Mouse (Mus musculus) neural tube, embryonic 13.5 days (tissue): Measurements from ENCODE around the gene Fgfr2. TPM values are rescaled to one million over a fixed set of nuclear protein-coding genes. Genes with fewer than 3 reads are reported as not detected.

ENCODE experiments used
- ATAC-seq: fragments of 200-750 bp; cut with Nextera tagmentation; 2 replicates; pipeline ENCODE4 v1.8.0; 2017; ENCODE audit warnings: low read depth, mild to moderate bottlenecking, moderate TSS enrichment, moderate library complexity
- H3K27ac ChIP-seq: fragments of 300-500 bp; sonication (generic); replicated peaks from 2 replicates; pipeline ENCODE4 v1.5.1; 2015; ENCODE audit warnings: moderate library complexity, mild to moderate bottlenecking, inconsistent platforms
- H3K27me3 ChIP-seq: fragments of 300-500 bp; sonication (generic); 2 replicates; pipeline ENCODE4 v1.6.1; 2015; ENCODE audit warnings: mild to moderate bottlenecking, inconsistent platforms
- H3K36me3 ChIP-seq: fragments of 300-500 bp; sonication (generic); 2 replicates; pipeline ENCODE4 v1.6.1; 2015; ENCODE audit warnings: mild to moderate bottlenecking, inconsistent platforms
- H3K4me1 ChIP-seq: fragments of 300-500 bp; sonication (generic); replicated peaks from 2 replicates; pipeline ENCODE4 v1.6.1; 2015; ENCODE audit warnings: inconsistent platforms
- H3K4me2 ChIP-seq: fragments of 300-500 bp; sonication (generic); 2 replicates; pipeline ENCODE4 v1.6.1; 2015; ENCODE audit warnings: inconsistent platforms, mild to moderate bottlenecking, moderate library complexity
- H3K4me3 ChIP-seq: fragments of 300-500 bp; sonication (generic); 2 replicates; pipeline ENCODE4 v1.5.1; 2015; ENCODE audit warnings: mild to moderate bottlenecking, inconsistent platforms
- H3K9ac ChIP-seq: fragments of 300-500 bp; sonication (generic); 2 replicates; pipeline ENCODE4 v1.6.1; 2015; ENCODE audit warnings: moderate library complexity, mild to moderate bottlenecking, inconsistent platforms
- H3K9me3 ChIP-seq: fragments of 300-500 bp; sonication (generic); 2 replicates; pipeline ENCODE4 v1.6.1; 2016; ENCODE audit warnings: inconsistent platforms
- WGBS: fragments of 180-500 bp; shearing (Covaris S2); methylation state at CpG from one replicate; pipeline ENCODE4 v1.1.7; 2015; 5-methylcytosine and 5-hydroxymethylcytosine counted together
- polyA plus RNA-seq: library from polyadenylated mRNA; unstranded; fragments of >200 nt; fragmentation: Nextera tagmentation; extraction: Ambion mirVana; gene quantifications from 2 replicates; pipeline ENCODE4 v1.2.1, GENCODE M21; 2015

The Fgfr2 gene
- polyA plus RNA-seq, 1 experiment from 2014 or later = 22.9 TPM

DNA sequence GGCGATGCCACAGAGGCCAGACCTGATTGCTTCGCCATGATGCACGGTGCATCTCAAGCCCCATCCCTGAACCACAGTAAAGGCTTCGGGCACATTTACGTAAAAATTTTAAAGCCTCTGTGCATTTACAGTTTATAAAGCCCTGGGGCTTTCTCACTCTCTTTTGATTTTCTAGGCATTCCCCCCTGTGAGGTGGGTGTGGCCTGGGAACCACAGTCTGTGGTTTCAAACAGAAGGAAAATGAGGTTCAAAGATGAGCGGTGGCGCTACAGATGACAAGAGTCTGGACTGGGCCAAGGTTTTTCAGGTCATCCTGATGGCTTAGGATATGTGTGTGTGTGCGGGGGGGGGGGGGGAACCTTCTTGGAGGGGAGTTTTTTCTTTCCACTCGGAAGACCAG, 523.1 kb downstream of the Fgfr2 start:
- peak overlapping the region; percentile 64 for H3K4me2 ChIP-seq
- no peak for ATAC-seq
- peaks cover 92% of the 10 kb centered on the region for H3K27me3 ChIP-seq
- H3K4me1 ChIP-seq = peaks cover 45% of the 10 kb centered on the region
- H3K9ac ChIP-seq = peak overlapping the region; percentile 34; the same call in 1 of the 2 replicates
- WGBS = 2% methylated on average over 9 of the region's 9 CpGs
- H3K36me3 ChIP-seq = no peaks in the 10 kb centered on the region
- no peak overlapping the region for H3K27ac ChIP-seq
- peak overlapping the region; percentile 37 for H3K4me3 ChIP-seq
- H3K9me3 ChIP-seq = no peaks in the 10 kb centered on the region

DNA sequence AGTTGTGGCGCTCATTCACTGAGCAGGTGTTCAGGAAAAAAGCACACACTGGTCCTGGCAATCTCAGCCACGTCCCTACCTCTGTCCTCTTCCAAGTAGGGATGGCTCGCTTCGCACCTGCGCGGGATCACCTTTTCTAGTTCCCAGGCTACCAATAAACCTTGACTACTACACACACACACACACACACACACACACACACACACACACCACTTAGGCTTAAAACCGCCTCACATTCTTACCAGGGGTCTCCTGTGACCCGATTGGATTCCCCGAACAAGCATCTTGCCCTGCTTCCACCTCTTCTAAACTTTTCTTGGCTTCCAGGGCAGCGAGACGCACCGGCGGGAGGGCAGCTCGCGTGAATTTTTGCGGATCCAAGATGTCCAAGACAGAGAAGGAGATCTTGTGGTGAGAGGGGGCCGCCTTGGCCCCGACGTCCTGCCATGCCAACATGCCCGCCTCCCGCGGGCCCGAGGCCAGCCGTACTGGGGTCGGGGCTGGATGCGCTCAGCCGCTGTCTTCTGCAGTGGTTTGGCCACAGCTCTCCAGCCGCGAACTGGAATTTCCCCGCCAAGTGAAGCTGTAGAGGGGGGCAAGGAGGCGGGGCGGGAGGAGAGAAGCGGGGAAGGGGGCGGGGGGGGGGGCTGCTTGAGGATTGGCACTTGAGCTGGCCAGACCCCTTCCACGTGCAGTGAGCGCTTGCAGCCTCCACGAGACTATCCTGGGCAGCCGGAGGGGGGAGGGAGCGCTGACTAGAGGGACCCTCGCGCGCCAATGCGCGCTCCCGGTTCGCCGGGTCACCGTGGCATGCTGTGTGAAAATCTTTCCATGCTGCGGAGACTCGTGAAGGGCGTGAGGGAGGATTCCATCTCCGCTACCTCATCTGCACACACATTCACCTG, 523.8 kb downstream of the Fgfr2 start, which contains the start of gene Nkx1-2:
Gene Nkx1-2 (minus strand): TSS at position 567 of the 905 bp plus-strand sequence.
- peaks cover 87% of the 10 kb centered on the region for H3K27me3 ChIP-seq
- H3K9ac ChIP-seq = peak within 1 kb of the TSS; percentile 34; the same call in 1 of the 2 replicates
- H3K4me1 ChIP-seq = peaks cover 45% of the 10 kb centered on the region
- ATAC-seq = peak; percentile 44; the same call in 1 of the 2 replicates
- H3K4me3 ChIP-seq = peak within 1 kb of the TSS; percentile 37
- no peaks in the 10 kb centered on the region for H3K36me3 ChIP-seq
- H3K4me2 ChIP-seq = peak within 1 kb of the TSS; percentile 79
- WGBS = under 1% methylated on average over 50 of the region's 52 CpGs
- no peaks in the 10 kb centered on the region for H3K9me3 ChIP-seq
- no peak within 1 kb of the TSS for H3K27ac ChIP-seq

DNA sequence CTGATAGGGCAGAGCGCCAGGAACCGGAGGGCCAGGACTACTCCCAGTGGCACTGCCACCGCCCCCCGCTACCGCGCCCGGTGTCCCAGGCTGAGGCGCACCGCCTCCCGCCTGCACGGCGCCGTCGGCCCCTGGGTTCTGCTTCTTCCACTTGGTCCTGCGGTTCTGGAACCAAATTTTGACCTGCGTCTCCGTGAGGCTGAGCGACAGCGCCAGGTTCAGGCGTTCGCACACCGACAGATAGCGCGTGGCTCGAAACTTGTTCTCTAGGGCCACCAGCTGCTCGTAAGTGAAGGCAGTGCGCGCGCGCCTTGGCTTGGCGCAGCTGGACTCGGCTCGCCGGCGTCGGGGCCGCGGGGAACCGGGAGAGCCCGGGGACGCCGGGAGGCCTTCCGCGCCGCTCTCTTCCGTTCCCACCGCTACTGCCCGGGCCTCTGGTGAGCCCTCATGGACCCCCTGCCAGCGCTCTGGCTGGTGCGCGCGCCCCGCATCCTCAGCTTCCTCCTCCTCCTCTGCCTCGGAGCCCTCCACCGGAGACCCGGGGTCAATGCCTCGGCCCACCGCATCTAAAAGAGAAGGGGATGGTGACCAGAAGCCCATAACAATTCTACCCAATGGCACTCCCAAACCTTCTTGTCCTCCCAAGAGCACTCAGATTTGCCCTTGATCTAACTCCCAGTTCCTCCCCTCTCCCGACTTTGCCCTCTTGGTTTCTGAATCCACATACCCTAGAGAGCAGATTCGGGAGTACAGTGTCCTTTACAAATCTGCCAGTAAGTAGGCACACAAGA, 525.7 kb downstream of the Fgfr2 start:
- Histone ChIP-seq H3K9ac (peak overlapping the region; percentile 61), H3K27ac (no peak overlapping the region), H3K36me3 (no peaks in the 10 kb centered on the region), H3K9me3 (no peaks in the 10 kb centered on the region), H3K4me2 (peak overlapping the region; percentile 79), H3K4me3 (peak overlapping the region; percentile 45), H3K27me3 (peaks cover 80% of the 10 kb centered on the region), H3K4me1 (peaks cover 45% of the 10 kb centered on the region)
- peak; percentile 48 for ATAC-seq
- WGBS = under 1% methylated on average over 57 of the region's 60 CpGs

DNA sequence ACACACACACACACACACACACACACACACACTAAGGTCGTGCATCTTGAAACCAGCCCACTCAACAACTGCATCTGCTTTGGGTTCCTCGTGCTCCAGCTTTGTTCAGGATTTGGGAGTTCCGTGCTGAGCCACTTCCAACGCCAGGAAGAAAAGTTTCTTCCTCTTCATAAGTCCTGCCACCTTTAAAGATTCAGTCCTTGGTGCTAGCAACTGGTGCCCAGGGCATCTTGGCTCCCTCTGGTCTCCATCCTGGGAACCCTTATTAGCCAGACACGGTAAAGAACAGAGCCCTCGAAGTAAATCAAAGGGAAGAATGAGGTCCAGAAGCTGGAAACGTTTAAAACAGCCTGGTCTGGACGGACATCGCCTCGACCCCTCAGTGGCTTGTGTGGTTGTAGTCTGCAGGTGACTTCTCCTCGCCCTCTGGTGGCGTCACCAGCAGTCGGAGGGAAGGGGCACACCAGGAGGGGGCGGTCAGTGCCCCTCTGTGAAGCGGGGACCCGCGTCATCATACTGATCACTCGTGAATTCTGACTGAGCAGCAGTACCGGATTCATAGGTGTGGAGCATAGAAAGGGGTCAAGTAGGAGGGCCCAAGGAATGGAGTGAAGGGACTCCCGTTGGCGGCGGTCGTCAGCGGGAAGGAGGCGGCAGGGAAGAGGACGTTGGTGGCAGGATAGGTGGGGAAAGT, 526.4 kb downstream of the Fgfr2 start:
- Histone ChIP-seq H3K27ac (no peak overlapping the region), H3K4me1 (peaks cover 45% of the 10 kb centered on the region), H3K9ac (peak overlapping the region; percentile 61; the same call in 1 of the 2 replicates), H3K4me3 (peak overlapping the region; percentile 45), H3K4me2 (peak overlapping the region; percentile 79), H3K27me3 (peaks cover 73% of the 10 kb centered on the region), H3K36me3 (no peaks in the 10 kb centered on the region), H3K9me3 (no peaks in the 10 kb centered on the region)
- ATAC-seq = peak; percentile 25; the same call in 1 of the 2 replicates
- 8% methylated on average over 26 of the region's 26 CpGs for WGBS

DNA sequence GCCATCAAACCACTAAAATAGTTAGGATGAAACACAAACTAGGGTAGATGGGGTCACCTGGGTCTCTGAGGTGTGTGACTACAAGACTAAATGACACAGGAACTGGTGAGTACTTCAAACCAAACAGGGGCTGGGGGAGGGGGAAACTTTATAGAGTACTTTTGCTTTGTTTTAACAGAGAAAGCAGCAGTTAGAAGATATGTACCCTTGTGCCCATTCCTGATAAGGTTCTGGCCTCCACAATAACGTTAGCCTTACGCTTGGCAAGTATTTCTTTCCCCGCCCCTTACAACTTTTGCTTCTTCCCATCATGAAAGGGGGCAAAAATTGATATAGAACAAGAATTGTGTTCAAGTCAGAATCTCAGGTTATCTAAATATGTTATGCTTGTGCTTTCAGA, 527.4 kb downstream of the Fgfr2 start:
- Histone ChIP-seq H3K4me2 (no peak overlapping the region), H3K27ac (no peak overlapping the region), H3K9me3 (no peaks in the 10 kb centered on the region), H3K9ac (no peak overlapping the region), H3K36me3 (no peaks in the 10 kb centered on the region), H3K4me1 (peaks cover 42% of the 10 kb centered on the region), H3K27me3 (peaks cover 64% of the 10 kb centered on the region), H3K4me3 (no peak overlapping the region)
- 80% methylated on average over 3 of the region's 3 CpGs for WGBS
- no peak for ATAC-seq

DNA sequence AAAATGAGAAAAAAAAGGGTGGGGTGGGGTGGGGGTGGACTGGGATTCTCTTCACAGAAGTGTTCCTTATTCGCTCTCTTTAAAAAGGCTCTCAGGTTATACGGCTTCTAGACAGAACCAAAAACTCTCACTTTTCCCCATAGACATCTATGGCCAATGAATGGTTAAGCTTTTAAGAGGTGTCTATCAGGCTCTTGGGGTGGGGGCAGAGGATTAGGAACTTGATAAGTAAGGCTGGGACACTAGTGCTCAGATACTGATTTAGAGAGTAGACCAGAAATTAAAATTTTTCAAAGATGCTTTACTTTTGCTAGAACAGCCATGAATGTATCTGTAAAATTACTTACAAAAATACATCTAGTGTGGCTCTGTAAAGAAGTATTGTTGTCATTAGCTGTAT, 528.8 kb downstream of the Fgfr2 start:
- peaks cover 28% of the 10 kb centered on the region for H3K4me1 ChIP-seq
- ATAC-seq = no peak

DNA sequence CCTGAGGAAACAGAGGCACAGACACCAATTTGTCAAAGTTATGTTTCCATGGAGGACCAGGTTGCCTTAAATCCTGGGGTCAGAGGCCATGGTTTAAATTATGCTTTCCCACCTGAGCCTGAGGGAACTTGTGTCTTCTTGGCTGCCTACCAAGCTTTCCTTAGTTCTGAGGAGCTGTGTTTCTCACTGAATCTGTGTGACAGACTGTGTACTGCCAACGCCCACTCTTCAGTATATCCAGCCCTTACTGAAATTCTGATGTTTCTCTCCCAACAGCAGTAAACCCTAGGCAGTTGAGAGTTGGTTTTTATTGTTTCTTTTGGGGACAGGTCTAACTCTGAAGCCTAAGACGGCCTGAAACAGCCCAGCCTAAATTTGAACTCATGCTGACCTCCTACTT, 529.4 kb downstream of the Fgfr2 start:
- H3K9me3 ChIP-seq = no peaks in the 10 kb centered on the region
- peaks cover 22% of the 10 kb centered on the region for H3K4me1 ChIP-seq
- H3K27me3 ChIP-seq = peaks cover 43% of the 10 kb centered on the region
- no peak overlapping the region for H3K4me3 ChIP-seq
- no peak overlapping the region for H3K9ac ChIP-seq
- ATAC-seq = no peak
- H3K36me3 ChIP-seq = no peaks in the 10 kb centered on the region
- H3K4me2 ChIP-seq = no peak overlapping the region
- 51% methylated on average over 2 of the region's 2 CpGs for WGBS
- no peak overlapping the region for H3K27ac ChIP-seq

More for the DNA sequence above, 528.8 kb downstream of the Fgfr2 start:
- Histone ChIP-seq H3K27me3 (peaks cover 49% of the 10 kb centered on the region), H3K9me3 (no peaks in the 10 kb centered on the region), H3K36me3 (no peaks in the 10 kb centered on the region), H3K4me3 (no peak overlapping the region), H3K27ac (no peak overlapping the region), H3K9ac (no peak overlapping the region), H3K4me2 (no peak overlapping the region)
- 87% methylated on average over 2 of the region's 2 CpGs for WGBS

DNA sequence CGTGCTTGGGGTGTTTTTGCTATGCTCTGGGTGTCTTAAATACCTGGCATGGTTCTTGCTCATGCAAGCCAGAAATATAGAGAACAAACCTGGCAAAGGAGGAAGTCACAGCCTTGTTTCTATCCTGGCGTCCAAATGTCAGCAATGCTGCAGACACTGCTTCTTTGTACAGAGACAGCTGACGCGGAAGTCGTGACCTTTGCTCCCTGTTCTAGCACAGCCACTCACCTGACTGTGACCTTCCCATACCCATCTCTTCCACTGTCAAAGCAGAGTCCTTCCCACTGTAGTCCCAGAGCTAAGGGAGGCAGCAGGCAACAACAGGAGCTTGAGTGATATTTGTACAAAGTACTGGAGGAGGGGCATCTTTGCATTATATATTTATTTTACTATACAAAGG, 533.5 kb downstream of the Fgfr2 start:
- no peak for ATAC-seq
- 62% methylated on average over 5 of the region's 5 CpGs for WGBS

DNA sequence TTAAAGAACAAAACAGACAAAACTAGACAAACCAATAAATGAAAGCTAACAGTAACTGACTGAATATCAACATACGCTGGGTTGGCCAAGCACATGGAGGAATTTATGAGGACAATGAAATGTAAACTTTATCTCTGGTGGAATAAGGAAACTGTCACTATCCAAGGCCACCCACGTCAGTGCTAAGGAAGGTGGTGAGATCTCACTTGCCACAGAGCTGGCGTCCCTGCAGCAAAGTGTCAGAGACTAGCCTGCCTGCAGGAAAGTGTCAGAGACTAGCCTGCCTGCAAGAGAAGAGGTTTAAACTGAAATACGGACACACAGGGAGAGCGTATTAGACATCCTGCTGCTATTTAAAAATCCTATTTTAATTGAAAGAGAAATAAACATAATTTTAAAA, 536.0 kb downstream of the Fgfr2 start:
- no peak for ATAC-seq
- WGBS = 71% methylated on average over 5 of the region's 5 CpGs
- Histone ChIP-seq H3K4me3 (no peak overlapping the region), H3K9me3 (no peaks in the 10 kb centered on the region), H3K4me1 (no peaks in the 10 kb centered on the region), H3K36me3 (no peaks in the 10 kb centered on the region), H3K27ac (no peak overlapping the region), H3K4me2 (no peak overlapping the region), H3K27me3 (no peaks in the 10 kb centered on the region), H3K9ac (no peak overlapping the region)

More for the DNA sequence above, 533.5 kb downstream of the Fgfr2 start:
- Histone ChIP-seq H3K27me3 (0 out of 2 replicates have a peak, but pooled peaks cover 3% of the 10 kb centered on the region), H3K4me1 (no peaks in the 10 kb centered on the region), H3K4me3 (no peak overlapping the region), H3K27ac (no peak overlapping the region), H3K9ac (no peak overlapping the region), H3K36me3 (no peaks in the 10 kb centered on the region), H3K9me3 (no peaks in the 10 kb centered on the region), H3K4me2 (no peak overlapping the region)

DNA sequence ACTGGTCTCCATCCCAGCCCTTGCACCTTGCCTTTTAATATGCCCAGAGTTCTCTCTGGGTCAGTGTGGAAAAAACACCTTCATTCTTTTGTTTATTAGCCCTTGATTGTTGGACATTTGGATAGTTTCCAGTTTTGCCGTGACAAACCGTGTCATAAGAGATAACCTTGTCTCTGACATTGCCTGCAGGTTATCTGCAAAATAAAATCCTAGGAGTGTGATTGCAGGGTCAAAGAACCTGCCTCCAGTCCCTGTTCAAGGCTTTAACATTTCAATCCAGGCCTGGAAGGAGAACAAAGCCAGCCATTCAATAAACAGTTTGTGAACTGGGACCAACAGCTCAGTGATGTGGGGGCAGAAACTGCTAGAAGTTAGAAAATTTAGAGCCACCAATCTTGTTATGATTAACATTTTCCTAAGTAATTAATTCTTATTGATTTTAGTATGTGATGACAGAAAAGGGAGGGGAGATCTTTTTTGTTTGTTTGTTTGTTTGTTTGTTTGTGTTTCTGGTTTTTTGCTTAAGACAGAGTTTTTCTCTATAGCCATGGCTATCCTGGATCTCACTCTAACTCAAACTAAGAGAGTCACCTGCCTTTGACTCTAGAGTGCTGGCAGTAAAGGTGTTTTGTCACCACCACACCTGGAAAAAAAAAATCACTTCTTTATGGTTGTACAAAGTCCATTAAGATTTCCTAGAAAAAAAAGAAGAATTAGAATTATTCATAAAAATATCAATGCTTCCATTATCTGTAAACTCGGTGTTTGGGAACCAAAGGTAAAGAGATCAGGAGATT, 537.3 kb downstream of the Fgfr2 start:
- H3K27ac ChIP-seq = no peak overlapping the region
- H3K4me1 ChIP-seq = no peaks in the 10 kb centered on the region
- WGBS = 68% methylated on average over 3 of the region's 3 CpGs
- H3K9me3 ChIP-seq = no peaks in the 10 kb centered on the region
- no peak overlapping the region for H3K4me3 ChIP-seq
- H3K9ac ChIP-seq = no peak overlapping the region
- no peak overlapping the region for H3K4me2 ChIP-seq
- no peaks in the 10 kb centered on the region for H3K27me3 ChIP-seq
- ATAC-seq = no peak
- no peaks in the 10 kb centered on the region for H3K36me3 ChIP-seq

DNA sequence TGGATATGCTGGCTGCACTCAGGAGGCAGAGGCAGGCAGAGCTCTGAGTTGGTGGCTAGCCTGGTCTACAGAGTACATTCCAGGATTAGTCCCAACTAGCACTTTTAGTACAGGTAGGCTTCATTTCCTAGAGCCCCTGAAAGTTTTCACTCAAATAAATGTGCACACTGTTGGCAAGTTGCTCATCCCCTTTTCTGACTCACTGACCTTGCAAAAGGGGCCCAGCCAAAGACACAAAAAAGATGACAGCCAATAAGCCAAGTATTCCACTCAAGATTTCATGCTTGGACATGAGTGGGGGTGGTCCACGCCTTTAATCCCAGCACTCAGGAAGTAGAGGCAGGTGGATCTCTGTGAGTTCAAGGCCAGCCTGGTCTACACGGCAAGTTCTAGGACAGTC, 541.7 kb downstream of the Fgfr2 start:
- H3K9ac ChIP-seq = no peak overlapping the region
- no peak for ATAC-seq
- peaks cover 2% of the 10 kb centered on the region for H3K4me1 ChIP-seq
- no peak overlapping the region for H3K4me3 ChIP-seq
- H3K36me3 ChIP-seq = no peaks in the 10 kb centered on the region
- H3K27me3 ChIP-seq = no peaks in the 10 kb centered on the region
- H3K27ac ChIP-seq = no peak overlapping the region
- WGBS = 91% methylated on average over 2 of the region's 2 CpGs
- H3K4me2 ChIP-seq = no peak overlapping the region
- no peaks in the 10 kb centered on the region for H3K9me3 ChIP-seq
